Mouse (Mus musculus): Measurements from ENCODE around the gene Abca17.

The Abca17 gene

DNA sequence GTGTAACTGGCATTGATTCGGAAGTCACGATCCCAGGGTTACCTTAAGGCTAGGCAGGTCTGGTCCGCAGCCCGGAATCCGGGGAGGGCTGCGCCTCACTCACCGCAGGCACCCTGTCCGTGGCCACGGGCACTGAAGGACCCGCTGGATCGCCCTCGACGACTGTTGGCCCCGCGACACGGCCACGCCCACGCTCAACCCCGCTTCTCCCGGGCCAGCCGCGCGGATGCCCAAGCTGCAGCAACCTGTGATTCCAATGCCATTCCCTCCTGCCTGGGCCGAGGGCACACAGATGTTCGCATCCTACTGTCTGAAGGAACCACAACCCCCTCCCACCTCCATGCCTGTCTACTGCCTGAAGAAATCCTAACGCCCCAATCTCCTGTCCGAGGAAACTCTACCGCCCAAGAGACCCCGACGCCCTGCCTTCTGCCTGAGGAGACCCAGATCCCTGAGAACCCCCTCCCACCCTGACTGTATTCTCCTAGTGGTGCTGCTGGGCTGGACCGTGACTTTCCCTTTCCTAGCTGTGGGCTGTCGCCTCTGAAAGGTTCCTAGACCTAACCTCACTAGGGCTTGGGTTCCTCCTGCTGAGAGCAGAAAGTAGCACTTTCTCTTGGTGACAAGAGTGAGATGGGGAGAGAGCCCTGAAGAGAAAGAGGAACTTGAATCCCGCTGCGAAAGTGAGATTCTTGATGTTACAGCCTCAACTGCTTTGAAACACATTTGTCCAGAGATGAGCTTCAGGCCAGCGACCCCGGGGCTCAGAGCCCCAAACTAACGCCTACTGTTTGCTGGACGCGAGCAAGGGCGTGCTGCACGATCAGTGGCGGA, at the start of gene Abca17:
Gene Abca17, minus strand, starts transcription at position 143 of the 834 bp plus-strand sequence.
- DNase-seq (ENCODE audit: low read depth) = peak; percentile 35

DNA sequence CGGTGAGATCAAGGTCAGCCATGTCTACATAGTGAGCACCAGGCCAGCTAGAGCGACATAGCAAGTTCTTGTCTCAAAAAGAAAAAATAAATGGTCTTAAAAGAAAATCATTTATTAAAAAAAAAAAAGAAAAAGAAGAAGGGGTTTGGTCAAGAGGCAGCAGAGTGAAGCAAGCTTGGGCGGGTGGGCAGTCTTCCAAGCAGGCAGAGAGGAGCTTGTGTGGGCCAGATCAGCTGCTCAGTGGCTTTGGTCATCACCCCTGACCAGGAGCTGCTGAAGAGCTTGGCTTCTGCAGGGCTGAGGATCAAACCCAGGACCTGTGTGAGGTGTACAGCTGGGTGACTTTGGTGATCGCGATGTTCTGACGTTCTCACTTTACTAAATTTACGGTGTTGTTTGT, 43.6 kb upstream of the Abca17 start:
- no peak for DNase-seq (ENCODE audit: low read depth)

DNA sequence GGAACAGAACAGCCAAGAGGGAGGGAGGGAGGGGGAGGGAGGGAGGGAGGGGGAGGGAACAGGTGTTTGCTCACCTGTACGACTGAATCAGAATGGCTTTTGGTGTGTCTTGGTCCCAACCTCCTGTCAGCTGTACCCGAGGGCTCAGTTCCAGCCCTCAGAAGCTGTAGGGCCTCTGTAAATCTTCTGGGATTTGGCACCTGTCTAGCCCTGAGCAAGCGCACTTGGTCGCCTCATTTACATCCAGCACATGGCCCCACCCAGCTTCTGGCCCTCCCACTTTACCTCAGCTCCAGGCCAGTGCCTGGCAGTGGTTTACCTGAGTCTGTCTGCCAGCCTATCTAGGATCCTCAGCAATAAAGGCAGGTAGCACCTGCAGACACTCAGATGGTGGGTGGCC, 42.7 kb upstream of the Abca17 start:
- DNase-seq (ENCODE audit: low read depth) = no peak

DNA sequence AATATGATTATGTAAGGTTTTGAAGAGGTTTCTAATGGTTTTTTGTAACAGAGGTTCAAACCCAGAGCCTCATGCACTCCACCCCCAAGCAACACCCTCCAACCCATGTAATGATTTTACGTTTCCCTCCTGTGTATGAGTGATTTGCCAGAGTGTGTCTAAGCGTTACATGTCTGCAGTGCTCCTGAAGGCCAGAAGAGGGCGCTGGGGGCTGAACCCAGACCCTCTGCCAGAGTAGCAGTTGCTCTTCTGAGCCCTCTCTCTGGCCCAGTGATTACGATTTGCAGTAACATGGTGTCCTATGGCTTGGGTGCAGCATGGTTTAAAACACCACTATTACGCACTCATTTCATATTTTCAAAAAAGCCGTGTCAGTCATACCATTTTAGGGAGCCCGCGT, 40.3 kb upstream of the Abca17 start:
- DNase-seq (ENCODE audit: low read depth) = no peak

DNA sequence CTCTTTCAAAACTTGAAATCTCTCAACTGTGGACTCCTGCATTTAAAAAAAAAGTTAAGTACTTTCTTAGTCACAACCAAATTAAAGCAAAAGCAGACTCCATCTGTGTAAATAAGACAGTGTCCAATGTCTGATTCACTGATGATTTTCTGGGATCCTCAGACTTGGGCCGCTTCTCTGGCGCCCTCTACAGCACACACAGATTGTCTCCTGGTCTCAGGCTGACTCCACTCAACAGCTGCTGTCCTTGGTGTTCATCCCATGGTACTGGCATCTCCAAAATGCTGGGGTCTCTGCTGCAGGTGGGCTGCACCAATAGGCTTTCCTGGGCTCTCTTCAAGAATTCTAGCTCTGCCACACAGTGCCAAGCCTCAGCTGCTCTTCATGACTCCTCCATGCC, 39.0 kb upstream of the Abca17 start:
- DNase-seq (ENCODE audit: low read depth) = peak; percentile 17

DNA sequence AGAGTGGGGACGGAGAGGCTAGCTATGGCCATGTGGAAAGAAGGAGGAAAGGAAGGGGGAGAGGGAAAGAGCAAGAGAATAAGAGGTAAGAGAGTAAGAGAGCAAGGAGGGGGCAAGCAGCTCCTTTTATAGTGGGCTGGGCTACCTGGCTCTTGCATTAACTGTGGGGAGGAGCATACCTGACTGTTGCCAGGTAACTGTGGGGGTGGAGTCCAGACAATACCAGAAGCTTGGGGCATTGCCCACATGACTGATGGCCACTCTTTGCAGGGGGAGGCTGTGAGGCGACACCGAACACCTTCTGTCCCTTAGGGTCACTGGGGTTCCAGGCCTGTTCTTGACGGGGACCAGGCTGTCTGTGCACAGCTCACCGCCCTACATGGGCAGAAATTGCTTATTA, 37.8 kb upstream of the Abca17 start:
- no peak for DNase-seq (ENCODE audit: low read depth)

DNA sequence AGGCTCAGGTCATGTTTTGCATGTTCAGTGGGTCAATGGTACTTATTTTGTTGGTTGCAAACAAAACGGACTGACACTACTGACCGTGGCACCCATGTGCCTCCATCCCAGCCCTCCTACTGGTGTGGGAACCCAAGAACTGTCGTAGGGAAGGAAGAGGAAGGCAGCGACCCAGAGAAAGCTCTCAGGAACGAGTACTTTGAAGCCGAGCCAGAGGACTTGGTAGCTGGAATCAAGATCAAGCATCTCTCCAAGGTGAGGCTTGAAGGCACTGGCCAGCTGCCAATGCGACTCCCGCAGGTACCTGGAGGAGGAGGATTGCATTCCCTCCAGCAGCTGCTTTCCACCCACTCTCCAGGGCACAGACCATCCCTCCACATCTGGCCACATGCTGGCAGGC, 32.9 kb upstream of the Abca17 start:
- DNase-seq (ENCODE audit: low read depth) = no peak

DNA sequence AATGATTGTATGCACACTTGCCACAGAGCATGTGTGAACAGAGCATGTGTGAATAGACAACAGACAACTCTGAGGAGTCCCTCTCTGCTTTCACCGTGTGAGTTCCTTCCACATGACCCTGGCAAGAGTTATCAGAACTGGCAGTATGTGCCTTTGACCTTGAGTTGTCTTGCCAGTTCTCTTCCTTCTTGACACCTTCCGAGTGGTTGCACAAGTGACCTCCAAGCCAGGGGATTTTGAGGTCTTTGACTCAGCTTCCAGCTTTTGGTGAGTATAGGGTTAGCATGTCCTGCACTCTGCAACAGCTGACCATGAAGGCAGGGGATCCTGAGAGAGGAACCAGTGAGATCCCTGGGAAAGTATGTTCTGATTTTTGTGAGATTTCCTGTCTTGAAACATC, 27.6 kb upstream of the Abca17 start:
- DNase-seq (ENCODE audit: low read depth) = no peak

DNA sequence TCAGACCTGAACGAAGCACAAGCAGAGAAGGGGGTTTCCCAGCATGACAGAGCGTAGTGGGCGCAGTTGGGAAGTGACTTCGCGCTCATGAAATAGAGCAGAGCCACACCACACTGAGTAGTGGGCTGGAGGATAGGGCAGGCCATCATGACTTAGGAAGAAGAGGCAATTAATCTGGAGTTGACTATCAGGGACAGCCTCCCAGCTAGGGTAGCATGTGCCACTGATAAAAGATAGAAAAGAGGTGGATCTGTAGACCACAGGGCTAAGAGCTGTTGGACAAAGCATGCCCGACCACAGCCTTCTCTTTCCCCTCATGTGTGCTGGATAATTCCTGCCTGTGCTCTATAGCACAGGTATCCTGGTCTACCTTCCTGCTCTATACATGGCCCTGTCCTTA, 25.0 kb upstream of the Abca17 start:
- DNase-seq (ENCODE audit: low read depth) = no peak

DNA sequence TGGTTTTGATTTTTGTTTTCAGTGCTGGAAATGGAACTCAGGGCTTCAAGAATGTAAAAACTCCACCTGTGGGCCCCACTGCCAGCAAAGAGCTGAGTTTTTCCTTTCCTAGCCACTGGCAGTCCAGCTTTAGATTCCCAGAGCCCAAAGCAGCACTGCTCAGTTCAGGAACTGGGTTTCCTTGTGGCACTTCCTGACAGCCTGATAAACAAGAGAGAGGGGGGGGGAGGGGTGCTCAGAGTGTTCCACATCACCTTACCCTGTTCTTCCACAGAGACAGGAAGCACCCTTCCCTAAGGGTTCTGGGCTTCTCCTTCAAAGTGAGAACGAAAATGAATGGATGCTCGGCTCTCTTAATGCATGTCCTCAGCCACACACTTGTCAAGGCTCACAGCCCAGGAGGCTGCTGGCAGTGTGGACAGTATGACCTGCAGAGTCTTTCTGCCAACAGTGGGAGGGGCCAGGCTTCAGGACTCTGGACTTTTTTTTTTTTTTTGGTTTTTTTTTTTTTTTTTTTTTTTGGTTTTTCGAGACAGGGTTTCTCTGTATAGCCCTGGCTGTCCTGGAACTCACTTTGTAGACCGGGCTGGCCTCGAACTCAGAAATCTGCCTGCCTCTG, 24.3 kb upstream of the Abca17 start:
- DNase-seq (ENCODE audit: low read depth) = no peak

DNA sequence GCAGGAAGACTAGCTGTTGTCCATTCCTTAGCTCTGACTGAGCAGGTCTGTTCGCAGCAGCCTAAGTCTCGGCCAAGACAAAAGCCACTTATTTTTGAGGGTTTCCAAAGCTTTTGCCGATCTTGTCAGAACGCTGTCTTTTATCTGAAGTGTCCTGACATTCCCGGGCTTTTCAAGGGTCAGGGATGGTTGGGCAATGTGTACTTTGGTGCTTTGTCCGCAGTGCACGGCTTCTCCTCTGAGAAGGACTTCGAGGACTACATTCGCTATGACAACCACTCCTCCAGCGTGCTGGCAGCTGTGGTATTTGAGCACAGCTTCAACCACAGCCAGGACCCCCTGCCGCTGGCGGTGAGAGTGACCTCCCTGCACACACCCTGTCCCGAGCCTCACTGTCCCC, 15.0 kb upstream of the Abca17 start:
- no peak for DNase-seq (ENCODE audit: low read depth)

DNA sequence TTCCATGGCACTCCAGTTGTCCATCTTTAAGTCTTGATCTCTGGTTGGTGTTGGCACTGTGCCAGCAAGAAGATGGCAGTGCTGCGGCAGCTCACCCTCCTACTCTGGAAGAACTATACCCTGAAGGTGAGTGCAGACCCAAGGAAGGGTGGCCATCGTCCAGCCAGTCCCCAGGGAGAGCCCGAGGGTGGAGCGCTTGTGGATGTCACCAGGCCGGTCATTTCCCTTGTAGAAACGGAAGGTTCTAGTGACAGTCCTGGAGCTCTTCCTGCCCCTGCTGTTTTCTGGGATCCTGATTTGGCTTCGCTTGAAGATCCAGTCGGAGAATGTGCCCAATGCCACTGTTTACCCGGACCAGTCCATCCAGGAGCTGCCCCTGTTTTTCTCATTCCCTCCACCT, 13.6 kb upstream of the Abca17 start:
- DNase-seq (ENCODE audit: low read depth) = no peak

DNA sequence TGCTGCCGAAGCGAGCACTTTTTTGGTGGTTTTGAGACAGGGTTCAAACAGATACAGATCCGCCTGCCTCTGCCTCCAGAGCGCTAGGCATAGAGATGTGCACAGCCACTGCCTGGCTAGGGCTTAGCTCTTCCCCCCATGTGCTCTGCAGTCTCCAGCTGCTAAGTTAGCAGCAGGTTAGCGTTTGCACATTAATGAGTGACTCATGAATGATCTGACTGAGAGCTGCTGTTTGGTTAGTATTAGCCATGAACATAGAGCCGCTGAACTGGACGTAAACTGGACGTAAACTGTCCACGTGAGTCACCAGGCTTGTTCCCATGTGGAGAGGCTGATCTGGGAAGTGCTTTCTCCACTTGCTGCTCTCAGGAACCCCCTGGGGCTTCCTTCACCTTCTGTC, 11.7 kb upstream of the Abca17 start:
- DNase-seq (ENCODE audit: low read depth) = no peak

DNA sequence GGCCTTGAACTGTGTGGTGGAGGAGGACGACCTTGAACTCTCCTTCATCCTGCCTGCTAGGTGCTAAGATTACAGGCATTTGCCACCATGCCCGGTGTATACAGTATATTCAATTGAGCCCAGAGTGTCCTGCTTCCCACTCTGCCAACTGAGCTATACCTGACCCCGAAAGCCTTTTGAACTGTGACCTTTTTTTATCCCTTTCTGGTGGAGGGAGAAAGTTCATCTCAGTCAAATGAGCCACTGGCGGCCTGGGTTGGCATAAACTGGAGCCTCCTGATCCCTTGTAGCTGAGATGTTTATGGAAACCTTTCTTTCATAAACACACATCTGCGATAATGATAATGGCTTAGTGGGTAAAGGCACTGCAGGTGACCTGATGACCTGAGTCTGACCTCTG, 10.4 kb upstream of the Abca17 start:
- DNase-seq (ENCODE audit: low read depth) = no peak

DNA sequence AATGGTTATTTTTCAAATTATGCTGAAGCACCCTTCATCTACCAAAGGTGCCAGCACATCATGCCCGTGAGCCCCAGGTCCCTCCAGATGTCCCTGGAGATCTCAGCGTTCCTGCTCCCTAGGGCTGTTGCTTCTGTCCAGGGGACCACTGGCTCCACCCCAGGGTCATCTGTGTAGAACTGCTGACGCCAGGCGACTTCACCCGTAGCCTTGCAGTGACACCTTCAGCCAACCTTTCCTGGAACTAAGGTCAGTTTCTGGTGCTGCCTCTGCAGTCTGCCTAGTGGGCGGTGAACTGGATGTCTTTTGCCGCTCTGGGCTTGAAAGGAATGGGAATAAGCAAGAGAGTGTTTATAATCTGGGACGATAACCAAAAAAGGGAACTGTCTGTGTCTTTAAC, 10.0 kb upstream of the Abca17 start:
- DNase-seq (ENCODE audit: low read depth) = no peak

DNA sequence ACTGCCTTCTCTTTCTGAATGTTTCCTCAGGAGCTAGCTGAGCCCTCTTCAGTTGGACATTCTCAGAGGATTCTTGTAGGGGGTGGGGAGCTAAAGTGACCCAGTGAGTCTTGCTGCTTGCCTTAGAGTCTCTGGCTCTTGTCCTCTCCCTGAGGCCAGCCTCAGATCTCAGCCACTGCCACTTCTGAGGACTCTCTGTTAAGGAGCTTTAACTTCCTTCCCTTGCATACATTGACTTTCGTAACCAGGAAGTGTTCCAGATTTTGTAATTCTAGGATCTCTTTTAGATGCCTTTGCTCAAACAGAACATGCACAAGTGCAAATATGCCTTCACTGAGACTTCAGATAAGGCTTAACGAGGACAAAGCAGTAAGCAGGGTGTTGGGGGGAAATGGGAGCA, 9.0 kb upstream of the Abca17 start:
- DNase-seq (ENCODE audit: low read depth) = no peak

DNA sequence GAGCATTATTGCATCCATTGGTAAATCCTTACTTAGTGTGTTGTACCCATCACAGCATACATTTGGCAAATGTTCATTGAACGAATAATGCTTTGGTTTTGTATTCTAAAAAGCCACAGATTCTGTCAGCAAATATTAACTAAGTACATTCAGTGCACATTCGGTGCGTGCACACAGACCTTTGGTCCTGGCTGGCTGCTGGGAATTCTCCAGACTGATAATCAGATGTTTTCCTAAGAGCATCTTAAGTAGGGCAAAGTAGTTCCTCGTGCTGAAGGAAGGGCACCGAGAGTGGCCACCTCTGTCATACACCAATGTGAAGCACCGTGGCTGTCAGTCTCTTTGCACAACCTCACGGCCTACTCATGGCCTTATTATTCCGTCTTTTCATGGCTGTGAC, 8.1 kb upstream of the Abca17 start:
- DNase-seq (ENCODE audit: low read depth) = no peak

DNA sequence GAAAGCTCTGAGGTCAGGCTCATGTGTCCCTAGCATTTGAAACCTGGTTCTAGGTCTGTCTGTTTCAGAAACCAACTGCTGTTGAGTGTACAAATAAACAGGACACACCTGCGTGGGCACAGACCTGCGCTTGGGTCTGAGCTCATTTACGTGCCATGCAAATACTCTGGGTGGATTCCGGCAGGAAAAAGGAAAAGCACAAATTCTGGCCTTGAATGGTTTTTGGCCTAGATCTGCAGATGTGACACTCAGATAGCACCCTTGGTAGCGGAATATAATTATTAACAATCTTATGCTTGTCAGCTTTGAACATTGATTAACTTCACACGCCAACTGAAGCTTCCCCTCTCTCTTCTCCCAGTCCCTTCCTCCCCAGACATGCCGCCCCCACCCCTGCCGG, 4.4 kb upstream of the Abca17 start:
- no peak for DNase-seq (ENCODE audit: low read depth)

DNA sequence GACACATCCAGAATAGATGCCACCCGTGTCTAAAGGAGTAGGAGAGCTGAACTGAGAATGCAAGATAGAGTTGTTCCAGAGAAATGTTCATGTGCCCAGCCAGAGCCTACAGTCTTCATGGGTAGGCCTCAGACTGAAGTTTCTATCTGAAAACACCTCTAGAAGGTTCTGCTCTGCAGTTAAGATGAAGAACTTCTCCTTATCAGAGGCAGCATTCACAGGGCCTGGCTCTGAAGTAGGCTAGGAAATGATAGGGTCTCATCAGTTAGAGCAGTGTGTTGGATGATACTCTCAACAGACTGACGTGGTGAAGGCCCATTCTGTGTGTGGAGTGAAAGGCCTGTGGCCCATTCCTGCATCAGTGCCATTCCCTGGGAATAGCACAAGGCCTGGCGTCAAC, 3.1 kb upstream of the Abca17 start:
- no peak for DNase-seq (ENCODE audit: low read depth)

DNA sequence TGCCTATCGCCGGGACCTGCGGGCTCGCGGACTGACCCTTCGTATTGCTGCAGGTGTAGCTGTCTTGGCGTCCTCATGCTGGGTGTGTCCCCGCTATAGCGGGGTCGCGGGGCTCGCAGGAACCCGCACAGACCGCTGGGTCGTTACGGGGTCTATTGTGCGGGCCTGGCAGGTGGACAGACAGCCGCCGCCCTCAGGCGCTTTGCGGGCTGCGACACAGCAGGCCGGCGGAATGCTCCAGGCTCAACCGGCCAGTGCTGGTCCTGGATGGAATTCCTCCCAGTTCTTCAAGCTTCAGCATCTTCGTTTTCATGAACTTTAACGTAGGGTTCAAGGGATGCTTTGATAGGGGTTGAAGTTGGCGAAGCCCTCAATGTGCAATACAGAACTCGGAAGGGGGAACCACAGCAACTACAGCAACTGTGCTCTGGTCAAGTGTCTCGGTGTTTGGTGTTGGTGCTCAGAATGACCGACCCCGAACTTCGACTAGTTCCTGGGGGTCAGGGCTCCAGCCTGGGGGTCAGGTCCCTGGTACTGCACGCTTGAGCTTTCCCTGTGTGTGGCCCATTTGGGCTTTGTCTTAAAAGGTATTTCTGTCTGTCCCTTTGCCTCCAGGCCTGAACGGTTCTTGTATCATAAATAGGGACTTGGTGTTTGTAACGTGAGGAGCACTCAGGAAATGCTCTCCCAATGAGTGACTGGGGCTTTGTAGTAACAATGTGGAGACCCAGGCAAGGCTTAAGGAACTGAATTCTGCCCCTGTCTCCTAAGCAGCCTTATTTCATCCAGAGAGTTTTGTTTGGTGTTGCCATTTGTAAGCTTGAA, 1.7 kb upstream of the Abca17 start:
- DNase-seq (ENCODE audit: low read depth) = no peak

DNA sequence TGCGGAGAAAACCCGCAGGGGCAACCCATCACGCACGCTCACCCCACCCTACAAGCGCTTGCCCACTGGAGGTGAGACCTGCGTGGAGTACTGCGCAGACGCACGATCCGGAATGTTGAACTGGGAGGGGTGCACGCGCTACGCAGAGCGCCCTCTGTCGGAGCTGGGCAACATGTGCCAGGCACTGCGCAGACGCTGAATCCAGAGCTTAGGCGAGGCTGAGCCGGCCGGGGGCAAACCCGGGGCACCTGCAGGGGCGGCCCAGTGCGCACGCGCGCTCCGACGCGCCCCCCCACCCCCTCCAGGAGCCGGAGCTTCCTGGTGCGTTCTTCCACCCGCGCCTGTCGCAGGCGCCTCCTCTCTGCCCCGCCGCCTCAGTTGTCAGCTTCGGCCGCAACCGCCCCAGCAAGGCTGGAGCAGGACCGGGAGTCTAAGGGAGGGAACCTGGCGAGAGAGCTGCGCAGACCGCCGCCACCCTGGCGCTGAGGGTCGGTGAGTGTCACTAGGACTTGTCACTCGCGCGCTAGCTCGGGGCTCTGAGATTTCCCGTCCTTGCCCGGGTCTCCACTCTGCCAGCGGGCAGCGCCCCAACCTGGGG, 991 bp upstream of the Abca17 start, which contains the start of gene Abca3:
Gene Abca3, plus strand, starts transcription at position 191 of the 598 bp plus-strand sequence.
- DNase-seq (ENCODE audit: low read depth) = peak; percentile 92

DNA sequence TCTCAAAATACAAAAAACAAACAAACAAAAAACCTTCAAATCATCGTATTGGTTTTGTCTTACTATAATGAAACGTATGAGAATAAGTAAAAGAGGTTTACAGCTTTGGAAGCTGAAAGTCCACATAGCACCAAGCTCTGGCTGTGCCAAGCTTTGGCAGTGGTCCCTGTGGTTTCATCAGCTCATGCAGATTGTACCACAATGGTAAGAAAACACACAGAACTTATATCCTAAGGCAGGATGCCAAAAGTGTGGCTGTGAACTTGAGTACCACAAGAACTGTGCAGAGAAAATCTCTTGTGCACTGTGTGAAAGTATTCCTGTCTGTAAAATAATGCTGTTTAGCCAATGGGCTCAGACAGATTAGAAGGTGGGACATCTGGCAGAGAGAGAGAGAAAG, 1.7 kb downstream of the Abca17 start:
- no peak for DNase-seq (ENCODE audit: low read depth)

DNA sequence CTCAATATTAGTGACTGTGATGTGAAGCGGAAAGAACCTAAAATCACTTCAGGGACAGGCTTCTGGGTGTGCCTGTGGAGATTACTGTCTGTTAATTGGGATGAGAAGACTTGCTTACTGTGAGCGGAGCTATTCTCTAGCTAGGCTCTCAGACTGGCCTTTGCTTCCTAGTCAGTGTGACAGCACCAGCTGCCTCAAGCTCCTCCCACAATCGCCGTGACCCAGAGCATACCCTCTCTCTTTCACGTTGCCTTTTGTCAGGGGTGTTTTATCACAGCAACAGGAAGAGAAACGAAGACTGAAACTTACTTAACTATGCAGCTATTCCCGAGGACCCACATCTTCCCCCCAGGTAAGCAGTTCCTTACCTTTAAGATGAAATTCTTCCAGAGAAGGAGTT, 4.0 kb downstream of the Abca17 start:
- no peak for DNase-seq (ENCODE audit: low read depth)
